Mouse (Mus musculus) embryo, embryonic 11 days (tissue): ENCODE data around the gene Ppp4r1.
A peak's percentile ranks its signal among the peaks of the same experiment; 100 is the strongest.

Source experiments
- DNase-seq: peaks from one replicate; pipeline ENCODE4 v3.0.0-alpha.2; 2015

The Ppp4r1 gene

DNA sequence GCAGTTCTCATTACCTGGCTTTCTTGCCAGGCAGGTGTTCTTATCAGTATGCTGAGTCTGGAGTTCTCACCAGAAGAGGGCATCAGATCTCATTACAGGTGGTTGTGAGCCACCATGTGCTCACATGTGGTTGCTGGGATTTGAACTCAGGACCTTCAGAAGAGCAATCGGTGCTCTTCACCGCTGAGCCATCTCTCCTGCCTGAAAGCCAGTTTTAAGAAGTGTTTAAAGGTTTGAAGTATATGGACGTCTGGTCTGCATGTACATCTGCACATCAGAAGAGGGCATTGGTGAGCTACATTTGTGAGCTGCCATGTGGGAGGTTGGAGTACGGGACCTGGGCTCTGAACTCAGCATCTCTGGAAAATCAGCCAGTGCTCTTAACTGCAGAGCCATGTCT lies 8.8 kb upstream of the Ppp4r1 start:
- DNase-seq, result no peak

DNA sequence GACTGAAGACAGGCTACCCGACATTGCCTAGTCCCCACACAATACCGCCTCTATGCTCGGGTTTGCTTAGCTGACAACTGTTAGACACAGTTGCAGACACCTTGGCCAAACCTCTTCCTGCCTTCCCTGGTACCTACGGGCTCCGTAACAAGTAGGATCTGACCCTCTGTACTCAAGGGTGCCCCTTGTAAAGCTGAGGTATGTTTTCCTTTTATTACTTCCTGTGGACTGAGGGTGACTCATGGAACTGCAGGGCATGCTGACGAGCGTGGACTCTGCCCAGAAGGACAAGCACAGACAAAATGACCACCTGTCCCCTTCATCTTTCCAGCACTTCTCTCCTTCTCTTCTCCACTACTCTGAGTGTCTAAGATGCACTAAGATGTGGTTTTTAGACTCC lies 7.9 kb upstream of the Ppp4r1 start:
- DNase-seq, result no peak

DNA sequence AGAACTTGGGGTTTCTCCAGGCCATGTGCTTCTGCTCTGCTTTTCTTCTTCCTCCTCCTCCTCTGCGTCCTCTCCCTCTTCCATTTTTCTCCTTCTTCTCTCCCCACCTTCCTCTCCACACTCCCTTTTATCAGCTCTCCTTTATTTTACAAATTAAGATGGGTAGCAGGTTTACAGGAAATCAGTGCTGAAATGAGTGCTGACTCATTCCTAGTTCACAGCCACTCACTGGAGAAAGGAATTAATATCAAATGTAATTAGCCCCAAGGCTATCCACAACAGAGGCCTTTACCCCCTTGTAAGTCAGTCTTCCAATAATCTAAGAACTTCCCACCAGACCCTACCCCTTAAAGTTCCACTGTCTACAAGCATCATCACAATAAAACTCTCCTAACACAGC lies 6.1 kb upstream of the Ppp4r1 start:
- no peak for DNase-seq

DNA sequence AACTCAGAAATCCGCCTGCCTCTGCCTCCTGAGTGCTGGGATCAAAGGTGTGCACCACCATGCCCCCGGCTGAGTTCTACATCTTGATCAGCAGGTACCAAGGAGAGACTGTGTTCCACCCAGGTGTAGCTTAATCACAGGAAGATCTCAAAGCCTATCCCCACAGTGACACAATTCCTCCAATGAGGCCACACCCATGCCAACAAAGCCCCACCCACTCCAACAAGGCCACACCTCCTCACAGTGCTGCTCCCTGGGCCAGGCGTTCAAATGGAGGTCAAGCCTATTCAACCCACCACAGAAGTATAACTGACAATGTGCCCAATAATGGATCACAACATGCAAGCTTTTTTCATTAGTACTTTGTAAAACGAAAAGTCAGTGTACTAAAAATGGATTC lies 4.9 kb upstream of the Ppp4r1 start:
- no peak for DNase-seq

DNA sequence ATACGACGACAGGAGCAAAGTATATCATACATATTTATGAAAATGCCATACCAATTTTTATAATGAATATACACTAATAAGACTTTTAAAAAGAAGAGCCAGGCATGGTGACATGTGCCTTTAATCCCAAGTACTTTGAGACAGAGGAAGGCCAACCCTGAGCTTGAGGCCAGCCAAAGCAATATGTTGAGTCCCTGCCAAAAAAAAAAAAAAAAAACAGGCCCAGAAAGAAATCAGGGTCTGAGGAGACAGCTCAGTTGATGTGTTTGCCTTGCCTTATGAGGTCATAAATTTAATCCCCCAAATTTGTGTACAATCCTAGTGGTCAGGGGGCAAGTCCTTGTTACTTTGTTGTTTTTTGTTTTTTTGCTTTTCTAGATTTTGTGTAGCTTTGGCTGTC lies 1.4 kb upstream of the Ppp4r1 start:
- DNase-seq, result no peak

DNA sequence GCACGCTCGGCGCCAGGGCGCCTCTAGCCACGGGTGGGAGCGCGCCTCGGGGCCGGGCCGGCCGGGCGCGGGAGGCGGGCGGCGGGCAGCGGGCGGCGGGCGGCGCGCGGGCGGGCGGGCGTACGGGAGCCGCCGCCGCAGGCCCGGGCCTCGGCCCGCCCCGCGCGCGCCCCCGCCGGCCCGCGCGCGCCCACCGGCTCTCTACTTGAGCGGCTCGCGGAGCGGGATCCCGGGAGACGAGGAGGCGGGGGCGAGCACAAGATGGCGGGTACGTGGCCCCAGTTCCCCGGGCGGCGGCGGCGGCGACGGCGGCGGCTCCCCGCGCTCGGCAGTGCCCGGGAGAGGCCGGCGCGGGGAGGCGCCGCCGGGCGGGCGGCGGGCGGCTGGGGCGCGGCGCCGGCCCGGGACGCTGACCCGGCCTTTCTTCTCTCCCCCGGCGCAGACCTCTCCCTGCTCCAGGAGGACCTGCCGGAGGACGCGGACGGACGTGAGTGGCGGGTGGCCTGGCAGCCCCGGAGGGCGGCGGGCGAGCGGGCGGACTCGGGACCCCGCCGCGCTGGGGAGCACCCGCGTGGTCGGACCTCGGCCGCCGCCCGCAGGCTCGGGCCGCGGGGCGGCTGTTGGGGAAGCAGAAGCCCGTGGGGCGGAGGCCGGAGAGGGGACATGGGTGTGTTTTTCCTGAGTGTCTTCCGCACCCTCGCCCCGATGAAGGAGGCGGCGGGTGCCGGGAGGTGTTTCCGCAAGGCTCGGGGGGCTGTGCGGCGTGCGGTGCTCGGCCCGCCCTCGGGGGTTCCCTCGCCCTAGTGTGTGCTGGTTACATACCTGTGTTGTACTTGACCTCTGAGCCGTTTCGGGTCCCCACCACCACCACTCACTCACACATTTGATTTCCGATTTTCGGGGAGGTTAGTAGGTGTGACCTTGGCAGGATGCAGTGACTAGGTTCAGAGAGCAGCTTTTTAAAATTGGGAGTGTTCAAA lies 1.1 kb downstream of the Ppp4r1 start:
- peak; percentile 91 for DNase-seq

DNA sequence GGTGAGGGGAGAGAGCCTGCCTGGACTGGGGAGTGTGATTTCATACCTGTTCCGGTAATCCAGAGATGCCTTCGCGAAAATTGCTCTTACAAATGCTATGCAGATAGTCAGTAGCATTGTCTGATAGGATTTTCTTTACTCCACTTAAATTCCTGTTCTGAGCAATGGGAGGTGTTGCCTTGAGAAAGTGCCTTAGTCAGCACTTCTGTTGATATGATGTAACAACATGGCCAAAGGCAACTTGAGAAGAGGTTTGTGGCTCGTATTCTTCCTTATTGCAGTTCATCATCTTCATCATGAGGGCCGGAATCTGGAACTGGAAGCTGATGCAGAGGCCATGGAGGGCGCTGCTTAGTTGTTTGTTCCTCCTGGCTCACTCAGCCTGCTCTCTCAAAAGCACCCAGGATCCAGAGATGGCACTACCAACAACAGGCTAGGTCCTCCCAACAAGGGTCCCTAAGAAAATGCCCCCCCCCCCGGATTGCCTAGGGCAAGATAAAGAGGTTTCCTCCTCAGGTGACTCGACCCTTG lies 2.3 kb downstream of the Ppp4r1 start:
- DNase-seq, result no peak

DNA sequence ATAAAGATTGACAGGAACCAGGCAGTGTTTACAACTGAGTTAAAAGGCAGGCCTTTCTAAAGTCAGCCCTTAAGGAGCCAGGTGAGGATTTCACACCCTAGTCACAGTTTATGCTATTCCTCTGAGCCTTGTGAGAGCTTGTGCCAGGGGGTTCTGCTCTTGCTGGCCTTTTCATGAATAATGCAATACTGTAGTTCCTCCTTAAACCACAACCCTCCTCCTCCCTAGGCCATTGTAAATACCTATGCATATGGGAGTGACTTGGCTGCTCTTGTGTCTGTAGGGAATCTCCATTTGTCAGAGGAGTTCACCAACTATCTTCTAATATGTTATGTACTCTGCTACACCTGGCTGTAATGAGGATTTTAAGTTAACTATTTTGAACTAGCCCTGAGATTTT lies 3.3 kb downstream of the Ppp4r1 start:
- no peak for DNase-seq

DNA sequence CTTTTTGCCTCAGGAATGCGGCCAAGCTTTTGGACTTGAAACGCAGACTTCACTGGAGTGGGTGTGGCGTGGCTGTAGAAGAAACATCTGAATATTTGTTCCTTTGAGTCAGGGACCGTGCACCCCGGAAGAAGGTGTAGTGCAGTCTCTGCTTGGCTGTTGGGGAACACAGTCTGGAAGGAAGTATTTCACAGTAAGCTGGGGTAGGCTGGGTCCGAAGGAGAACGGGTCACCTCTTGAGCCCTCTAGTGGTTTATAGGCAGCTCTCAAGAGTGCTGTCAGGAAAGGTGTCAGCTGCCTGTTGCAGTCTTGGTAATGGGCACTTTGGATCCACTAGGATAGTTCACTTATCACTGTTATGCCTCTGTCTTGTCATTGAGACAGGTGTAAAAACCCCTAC lies 3.9 kb downstream of the Ppp4r1 start:
- DNase-seq, result no peak

DNA sequence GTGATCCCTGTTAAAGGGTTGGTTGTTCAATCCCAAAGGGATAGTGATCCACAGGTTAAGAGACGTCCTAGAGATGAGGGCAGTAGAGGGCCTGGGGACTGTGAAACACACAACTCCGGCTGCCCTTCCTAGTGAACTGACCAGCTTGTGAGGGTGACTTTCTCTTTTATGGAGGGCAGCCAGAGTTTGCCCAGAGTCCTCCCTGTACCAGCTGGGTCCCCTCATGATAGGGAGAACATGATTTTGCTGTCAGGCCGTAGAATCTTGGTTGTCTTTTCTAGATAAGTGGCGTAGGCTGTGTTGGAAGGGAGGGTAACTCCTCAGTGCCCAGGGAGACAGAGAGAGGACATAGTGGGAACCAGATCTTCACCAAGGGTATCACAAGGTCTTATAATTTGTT lies 4.9 kb downstream of the Ppp4r1 start:
- DNase-seq, result no peak

DNA sequence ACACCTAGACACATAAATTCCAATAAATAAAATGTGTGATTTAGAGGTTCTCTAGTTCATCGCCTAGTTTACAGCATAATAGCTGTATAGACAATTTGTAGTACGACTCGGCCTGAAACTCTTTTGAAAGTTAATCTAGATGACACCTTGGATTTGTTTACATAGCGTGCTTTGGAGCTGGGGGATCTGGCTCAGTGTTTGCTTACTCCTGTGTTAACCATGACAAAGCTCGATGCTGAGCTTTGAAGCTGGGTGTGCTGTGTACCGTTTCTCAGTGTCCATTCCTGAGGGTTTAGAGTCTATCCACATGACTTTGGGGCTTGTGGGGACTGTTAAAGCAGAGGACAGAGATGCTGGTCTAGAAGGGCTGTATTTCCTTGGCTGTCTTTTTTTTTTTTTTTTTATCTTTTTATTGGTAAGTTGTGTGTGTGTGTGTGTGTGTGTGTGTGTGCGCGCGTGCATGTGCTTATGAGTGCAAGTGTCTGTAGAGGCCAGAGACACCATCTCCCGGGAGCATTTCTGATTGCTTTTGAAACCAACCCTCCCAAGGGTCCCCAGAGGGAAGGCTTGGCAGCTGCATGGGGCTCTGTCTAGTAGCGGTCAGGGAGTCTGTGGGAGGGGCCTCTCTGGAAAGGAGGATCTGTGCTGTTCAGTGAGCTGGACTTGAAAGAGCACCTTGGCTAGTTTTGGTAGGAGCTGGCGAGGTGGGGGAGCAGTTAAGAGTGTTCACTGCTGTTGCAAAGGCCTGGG lies 6.3 kb downstream of the Ppp4r1 start:
- no peak for DNase-seq

DNA sequence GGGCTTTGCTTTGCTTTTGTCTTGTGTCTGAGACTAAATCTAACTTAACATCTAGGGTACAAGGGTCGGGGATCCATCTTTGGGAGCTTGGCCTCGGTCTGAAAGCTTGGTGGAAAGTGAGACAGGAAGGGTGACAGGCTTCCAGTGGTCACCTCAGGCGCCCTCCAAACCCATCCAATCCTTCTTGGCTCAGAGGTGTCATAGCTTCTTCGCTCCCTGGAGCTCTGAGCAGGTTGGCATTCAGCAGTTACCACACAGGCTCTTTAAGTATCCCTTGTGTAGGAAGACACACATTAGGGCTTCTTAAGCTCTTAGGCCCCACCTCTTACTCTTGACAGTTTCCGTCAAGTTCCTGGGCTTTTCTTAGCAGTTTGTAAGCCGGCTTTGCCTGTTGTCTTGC lies 7.2 kb downstream of the Ppp4r1 start:
- no peak for DNase-seq

DNA sequence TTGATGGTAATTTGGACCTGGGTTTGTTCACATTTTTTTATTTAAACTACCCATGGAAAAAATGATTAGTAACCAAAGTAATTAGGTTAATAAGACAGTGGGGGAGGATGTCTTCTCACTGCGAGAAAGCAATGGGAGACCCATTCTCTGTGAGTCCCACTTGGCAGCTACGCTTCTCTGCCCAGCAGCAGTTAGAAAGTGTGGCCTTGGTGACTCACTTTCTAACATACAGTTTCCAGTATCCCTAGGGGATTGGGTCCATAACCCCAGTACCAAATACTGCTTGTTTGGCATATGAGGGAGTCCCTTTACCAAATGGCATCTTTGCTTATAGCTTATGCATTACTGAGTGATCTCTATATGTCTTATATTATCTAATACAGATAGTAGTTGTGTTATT lies 8.8 kb downstream of the Ppp4r1 start:
- DNase-seq, result no peak

DNA sequence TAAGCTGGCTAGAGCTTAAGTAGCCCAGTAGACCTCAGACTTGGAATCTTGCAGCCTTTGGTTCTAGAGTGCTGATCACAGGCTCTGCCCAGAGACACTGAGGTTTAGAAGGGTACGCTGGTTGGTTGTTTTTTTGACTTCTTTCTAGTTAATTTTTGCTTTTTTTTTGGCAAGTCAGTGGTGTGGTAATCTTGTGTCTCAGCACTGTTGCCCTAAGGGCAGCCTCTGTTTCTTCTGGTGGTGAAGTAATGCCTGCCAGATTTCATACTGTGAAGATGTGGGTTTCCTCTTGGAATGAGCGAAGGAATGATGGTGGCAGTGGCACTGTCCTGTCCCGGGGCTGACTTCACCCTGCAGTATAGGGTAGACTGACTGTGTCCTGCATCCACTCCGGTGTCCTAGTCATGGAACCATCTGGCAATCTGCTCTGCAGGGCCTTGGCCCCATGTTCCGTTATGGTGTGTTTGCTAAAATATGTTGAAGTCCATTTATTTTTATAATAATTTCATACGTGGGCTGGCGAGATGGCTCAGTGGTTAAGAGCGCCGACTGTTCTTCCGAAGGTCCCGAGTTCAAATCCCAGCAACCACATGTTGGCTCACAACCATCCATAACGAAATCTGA lies 11.0 kb downstream of the Ppp4r1 start:
- DNase-seq, result no peak

DNA sequence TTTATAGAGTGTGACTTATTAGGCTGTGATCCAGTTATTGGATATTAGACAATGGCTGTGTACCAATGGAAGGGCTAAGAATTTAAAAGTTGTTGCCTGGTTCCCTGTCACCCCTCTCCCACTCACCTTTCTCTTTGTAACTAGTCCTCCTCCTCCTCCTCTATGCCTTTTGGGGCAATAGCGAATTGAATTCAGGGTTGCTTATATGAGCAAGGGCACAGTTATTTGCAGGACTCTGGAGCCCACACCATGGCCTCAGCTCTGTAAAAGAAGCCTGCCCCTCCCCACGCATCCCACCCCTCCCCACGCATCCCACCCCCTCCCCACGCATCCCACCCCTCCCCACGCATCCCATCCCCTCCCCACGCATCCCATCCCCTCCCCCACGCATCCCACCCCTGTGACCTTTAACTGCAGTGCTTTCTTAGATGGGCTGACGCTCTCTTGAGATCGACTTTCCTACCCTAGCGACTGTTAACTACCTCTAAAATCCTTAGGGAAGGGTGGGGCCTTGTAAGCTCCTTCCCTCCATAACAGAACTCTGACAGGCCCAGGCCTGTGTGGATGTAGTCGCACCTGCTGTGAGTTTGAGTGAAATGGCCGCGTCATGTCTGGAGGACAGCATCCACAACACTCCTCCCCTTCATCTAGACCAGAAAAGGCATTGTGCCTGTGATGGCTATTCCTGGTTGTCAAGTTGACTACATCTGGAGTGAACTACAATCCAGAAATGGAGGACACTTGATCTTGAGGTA lies 11.9 kb downstream of the Ppp4r1 start:
- no peak for DNase-seq

DNA sequence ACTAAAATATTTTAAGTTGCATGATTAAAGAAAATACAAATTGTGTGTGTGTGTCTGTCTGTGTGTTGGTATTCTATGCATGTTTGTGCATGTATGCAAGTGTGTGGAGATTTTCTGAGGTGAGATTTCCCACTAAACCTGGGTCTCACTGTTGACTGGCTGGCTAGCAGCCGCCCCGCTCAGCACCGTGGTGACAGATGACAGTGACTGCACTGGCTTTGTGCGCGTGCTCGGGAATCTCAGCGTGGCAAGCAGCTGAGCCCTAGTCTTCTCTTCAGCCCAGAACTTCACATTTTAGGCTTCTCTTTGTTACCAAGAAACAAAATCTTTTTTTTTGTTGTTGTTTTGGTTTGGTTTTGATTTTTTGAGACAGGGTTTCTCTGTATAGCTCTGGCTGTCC lies 13.7 kb downstream of the Ppp4r1 start:
- DNase-seq, result no peak

DNA sequence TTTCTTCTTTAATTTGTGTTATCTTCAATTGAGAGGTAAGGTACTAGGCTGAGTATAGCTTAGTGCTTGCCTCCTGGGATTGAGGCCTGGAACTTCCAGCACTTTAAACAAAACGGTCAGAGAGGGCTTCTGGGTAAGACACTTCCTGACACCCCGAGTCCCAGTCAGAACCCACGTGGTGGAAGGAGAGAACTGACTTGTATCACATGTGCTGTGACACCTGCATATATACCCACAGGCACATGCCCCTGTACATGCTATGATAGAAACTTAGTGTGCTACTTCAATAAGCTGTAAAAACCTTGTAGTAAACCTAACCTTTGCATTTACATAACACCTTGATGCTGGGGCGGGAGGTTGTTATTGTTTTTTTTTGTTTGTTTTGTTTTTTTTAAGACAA lies 16.1 kb downstream of the Ppp4r1 start:
- DNase-seq, result no peak

DNA sequence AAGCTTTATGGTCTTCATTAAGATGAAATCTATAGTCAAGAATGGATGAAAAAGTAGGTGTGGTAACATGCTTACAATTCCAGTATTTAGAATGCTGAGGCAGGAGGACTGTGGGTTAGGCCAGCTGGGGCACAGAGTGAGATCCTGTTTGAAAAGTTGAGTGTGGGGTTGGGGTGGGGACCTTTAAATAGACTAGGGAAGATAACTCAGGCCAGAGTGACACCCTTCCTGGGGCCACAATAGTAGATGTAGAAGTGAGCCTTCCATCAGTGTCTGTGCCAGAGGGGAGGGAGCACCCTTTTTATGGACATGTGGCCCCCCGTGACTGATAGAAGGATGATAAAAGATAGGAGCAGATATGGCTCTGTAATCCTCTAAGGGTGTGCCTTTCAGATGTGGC lies 17.0 kb downstream of the Ppp4r1 start:
- no peak for DNase-seq

DNA sequence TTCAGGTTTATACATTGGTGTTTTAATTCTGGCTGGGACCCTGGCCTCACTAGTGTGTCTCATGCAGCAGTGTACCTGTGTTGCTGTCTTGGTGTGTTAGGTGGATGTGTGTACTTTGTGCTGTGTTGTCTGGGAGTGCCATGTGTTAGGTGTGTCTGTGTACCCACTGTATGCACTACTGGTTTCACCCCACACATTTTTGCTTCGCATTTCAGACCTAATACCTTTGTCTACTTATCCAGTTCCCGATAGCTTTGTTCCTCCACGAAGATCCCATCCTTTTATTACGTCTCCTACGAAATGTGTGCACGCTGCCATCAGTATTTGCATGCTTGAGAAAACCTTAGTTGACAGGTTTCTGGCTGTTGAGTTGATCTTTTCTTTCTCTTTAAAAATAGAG lies 18.1 kb downstream of the Ppp4r1 start:
- DNase-seq, result no peak

DNA sequence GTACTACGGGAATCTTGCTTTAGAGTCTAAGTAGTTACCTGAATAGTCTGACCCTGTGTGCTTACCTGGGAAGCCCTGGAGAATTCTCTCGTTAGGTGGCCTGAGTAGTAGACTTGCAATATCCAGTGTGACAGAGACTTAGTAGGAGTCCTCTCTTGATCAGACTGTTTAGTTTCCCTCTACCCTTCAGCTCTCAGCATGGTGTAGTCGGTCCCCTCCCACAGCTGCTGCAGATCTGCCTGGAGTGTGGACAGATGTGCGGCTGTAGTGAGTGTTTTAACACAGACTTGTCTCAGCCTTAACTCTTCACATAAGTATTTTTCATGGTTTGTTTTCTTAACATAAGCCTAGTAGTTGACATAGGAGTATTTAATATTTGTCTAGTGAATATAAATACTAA lies 19.7 kb downstream of the Ppp4r1 start:
- DNase-seq, result no peak

DNA sequence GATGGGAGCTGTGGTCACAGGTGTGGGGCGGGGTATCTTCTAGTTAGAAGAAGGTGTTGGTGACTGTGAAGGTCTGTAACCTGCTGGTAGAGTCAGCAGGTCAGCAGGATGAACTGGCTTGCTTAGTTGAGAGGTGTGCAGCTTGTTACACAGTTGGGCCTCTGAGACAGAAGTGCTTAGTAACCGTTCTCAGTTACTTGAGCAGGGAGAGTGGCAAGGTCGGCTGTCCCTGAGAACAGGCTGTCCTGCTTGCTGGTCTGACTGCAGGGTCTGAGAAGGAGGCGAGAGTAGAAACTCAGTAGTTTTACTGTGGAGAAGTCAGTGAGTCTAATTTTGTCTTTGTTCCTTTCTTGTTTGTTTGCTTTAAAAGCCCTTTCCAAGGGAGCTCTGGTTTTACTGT lies 23.6 kb downstream of the Ppp4r1 start:
- DNase-seq, result no peak

DNA sequence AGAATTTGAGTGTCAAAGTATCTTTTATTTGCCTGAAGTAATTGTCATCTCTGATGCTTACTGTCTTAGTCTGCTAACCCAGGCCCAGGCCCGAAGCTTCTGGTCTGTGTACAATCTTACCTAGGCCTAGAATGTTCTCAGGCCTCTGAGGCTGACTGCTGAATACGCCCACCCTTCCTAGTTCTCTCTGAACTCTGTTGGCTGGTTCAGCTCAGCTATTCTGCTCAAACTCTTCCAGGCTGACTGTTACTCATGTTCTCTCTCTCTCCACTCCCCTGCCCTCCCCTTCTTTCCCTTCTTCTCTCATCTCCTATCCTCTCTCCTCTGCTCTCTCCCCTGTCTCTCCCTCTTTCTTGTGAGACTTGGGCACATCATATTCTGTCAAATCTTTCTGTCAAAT lies 24.0 kb downstream of the Ppp4r1 start:
- no peak for DNase-seq

DNA sequence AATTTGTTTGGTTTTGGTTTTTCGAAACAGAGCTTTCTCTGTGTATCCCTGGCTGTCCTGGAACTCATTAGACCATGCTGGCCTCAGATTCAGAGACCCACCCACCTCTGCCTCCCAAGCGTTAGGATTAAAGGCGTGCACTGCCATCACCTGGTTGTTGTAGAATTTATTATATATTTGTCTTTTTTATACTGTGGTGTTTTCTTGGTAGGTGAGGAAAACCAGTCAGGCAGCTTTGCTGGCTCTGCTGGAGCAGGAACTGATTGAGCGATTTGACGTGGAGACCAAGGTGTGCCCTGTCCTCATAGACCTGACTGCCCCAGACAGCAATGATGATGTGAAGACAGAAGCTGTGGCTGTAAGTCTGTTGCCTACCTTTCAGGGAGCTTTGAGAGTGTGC lies 28.7 kb downstream of the Ppp4r1 start:
- DNase-seq, result no peak
